Mouse (Mus musculus): ENCODE data around the gene Atp5g3. TPM values are rescaled to one million over a fixed set of nuclear protein-coding genes. Genes with fewer than 3 reads are reported as not detected.
A peak's percentile ranks its signal among the peaks of the same experiment; 100 is the strongest.

Atp5g3 gene
- polyA plus RNA-seq, 1 experiment from 2014 or later: 1,119 TPM

DNA sequence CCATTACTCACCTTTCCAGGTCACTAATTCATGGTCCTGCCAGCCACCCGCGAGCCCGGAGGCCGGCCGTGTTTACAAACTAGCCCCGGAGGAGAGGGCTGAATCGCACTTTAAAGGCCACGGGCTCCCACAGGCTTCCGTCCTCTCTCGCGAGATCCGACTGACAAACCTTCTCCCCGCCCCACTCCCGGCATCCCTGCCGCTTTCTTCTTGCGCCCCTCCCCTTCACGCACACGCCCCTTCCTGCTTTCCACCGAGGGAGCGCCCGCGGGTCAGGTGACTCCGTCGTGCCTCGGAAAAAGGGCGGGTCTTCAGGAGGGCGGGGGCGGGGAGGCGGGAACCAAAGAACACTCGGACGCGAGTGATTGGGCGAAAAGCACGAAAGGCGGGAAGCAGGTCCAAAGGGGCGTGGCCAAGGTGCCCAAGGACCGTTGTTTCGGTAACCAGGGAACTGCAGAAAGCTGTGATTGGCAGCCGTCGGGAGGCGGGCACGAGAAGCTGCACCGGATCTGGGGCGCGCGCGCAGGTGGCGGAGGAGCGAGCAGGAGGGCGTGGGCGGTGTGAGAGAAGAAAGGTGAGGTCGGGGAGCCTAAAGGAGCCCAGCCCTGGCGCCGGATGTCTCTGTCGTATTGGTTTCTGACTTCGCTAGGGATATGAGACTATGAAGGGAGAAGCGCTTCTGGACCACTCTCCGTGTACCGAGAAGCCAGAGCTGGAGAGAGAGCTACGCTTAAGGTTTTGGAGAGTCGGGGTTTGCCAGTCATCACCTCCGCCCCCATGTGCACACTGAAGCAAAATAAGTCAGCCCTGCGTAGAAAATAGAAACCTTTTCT is 18.4 kb downstream of the Atp5g3 start, which contains the start of gene Atf2:
Atf2 (minus strand) TSS at position 176 of the 833 bp plus-strand sequence.
- no peaks in the 10 kb centered on the region for H3K27me3 ChIP-seq

DNA sequence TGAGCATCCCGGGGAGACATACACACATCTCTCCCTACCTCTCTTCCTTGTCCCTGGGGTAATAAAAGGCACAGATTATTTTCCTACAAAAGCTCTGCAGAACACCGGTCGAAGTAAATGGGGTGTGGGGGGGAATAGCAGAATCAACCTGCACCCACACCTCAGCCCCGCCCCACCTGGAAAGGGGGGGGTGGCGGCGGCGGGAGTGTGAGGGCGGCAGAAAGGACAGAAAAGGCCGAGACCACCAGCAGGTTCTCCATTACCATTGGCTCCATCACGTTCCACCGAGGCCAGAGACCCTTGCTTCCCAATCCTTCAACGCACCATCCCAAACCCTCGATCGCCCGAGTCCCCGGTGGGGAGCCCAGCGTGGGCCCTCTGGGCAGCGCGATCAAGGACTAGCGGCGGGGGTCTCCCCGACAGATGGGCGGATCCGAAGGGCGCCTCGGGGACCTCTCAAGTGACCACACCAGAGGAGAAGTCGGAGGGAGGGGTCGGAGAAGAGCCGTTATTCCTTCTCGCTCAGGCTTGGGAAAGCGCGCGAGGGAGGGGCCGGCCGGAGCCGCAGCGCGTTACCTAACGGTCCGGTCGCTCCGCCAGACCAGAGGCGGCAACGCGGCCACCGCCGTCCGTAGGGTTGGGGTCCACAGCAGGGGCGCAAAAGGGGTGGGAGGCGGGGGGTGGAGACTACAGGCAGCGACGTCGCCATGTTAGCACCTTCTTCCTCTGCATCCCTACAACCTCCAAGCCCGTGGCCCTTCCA is 19.2 kb downstream of the Atp5g3 start:
- no peaks in the 10 kb centered on the region for H3K36me3 ChIP-seq
- under 1% methylated on average over 48 of the region's 54 CpGs for WGBS
- peak overlapping the region; percentile 96 for H3K27ac ChIP-seq
- H3K9ac ChIP-seq: peak overlapping the region; percentile 90
- H3K4me1 ChIP-seq (replicated peaks): peaks cover 18% of the 10 kb centered on the region
- H3K9me3 ChIP-seq: no peaks in the 10 kb centered on the region
- H3K4me3 ChIP-seq: peak overlapping the region; percentile 68
- ATAC-seq (ENCODE audit: low FRiP score): peak; percentile 79
- H3K27me3 ChIP-seq: no peaks in the 10 kb centered on the region
- peak overlapping the region; percentile 75 for H3K4me2 ChIP-seq

More for the DNA sequence above, 18.4 kb downstream of the Atp5g3 start, which contains the start of gene Atf2:
- peak within 1 kb of the TSS; percentile 96 for H3K27ac ChIP-seq
- ATAC-seq (ENCODE audit: low FRiP score): peak; percentile 97
- peak within 1 kb of the TSS; percentile 68 for H3K4me3 ChIP-seq
- peaks cover 15% of the 10 kb centered on the region for H3K4me1 ChIP-seq (replicated peaks)
- H3K4me2 ChIP-seq: peak within 1 kb of the TSS; percentile 75
- peak within 1 kb of the TSS; percentile 90 for H3K9ac ChIP-seq
- WGBS: under 1% methylated on average over 63 of the region's 63 CpGs
- H3K36me3 ChIP-seq: no peaks in the 10 kb centered on the region
- no peaks in the 10 kb centered on the region for H3K9me3 ChIP-seq

DNA sequence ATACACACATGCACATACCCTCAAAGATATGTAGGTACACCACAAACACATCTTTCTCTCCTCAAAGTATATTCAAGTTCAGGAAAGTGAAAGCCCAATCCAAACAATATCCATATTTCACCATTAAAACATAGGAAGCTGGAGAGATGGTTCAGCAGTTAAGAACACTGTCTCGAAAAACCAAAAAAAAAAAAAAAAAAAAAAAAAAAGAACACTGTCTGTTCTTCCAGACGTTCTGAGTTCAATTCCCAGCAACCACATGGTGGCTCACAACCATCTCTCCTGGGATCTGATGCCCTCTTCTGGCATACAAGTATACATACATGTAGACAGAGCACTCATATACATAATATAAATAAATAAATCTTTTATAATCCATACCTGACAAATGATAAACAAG is 25.1 kb downstream of the Atp5g3 start:
- no peak for ATAC-seq (ENCODE audit: low FRiP score)

DNA sequence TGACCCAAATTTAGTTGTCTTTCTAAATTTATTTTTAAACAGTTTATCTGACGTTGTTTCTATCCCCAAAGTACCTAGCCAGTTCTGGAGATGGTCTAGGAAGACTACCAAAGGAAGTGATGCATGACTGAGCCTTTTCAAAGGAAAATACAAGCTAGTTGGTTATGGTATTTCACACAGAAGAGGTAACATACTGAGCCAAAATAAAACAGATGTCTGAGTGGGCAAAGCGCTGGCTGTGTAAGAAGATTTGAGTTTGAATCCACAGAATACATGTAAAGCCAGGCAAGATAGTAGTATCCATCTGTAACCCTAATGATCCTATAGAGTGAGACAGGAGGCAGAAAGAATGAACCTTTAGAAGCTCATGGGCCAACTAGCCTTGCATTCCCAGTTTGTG is 33.2 kb downstream of the Atp5g3 start:
- Histone ChIP-seq H3K4me1 (replicated peaks) (0 out of 2 replicates have a peak, but pooled peaks cover 2% of the 10 kb centered on the region), H3K4me2 (no peak overlapping the region), H3K4me3 (no peak overlapping the region), H3K27me3 (no peaks in the 10 kb centered on the region), H3K9ac (no peak overlapping the region), H3K9me3 (no peaks in the 10 kb centered on the region), H3K27ac (no peak overlapping the region), H3K36me3 (peaks cover 10% of the 10 kb centered on the region; the same call in 1 of the 2 replicates)
- 92% methylated on average over 2 of the region's 2 CpGs for whole genome bisulfite sequencing
- ATAC-seq (ENCODE audit: low FRiP score): no peak

More for the DNA sequence above, 25.1 kb downstream of the Atp5g3 start:
- Histone ChIP-seq H3K9ac (no peak overlapping the region), H3K27me3 (no peaks in the 10 kb centered on the region), H3K9me3 (no peaks in the 10 kb centered on the region), H3K4me1 (replicated peaks) (peaks cover 13% of the 10 kb centered on the region), H3K4me3 (no peak overlapping the region), H3K4me2 (no peak overlapping the region), H3K36me3 (no peaks in the 10 kb centered on the region), H3K27ac (no peak overlapping the region)
- 85% methylated on average over 2 of the region's 2 CpGs for WGBS

DNA sequence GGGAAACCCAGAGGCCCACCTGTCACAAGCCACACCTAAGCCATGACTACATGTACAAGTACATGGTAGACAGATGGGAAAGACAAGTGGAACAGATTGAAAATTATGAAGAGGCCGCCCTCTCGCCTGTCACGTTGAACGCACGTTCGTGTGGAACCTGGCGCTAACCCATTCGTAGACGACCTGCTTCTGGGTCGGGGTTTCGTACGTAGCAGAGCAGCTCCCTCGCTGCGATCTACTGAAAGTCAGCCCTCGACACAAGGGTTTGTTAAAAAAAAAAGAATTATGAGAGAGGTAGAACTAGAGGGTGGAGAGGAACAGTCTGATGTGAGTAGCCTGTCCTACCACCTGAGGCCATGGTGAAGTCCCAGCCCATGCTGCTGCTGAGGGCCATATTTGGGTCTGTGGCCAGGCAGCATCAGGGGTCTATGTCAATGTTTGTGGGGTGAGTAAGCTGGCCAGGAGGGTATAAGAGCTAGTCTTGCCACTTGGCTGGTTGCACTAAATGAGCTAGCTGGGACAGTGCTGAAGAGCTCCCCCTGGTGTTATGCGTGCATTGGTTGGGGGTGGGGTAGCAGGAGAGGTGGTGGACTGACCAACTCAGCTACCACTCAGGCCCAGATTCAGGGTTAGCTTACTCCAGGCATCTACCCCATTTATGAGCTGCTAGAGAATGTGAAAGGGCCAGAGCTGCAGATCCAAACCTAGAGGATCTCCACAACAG is 43.2 kb downstream of the Atp5g3 start:
- Histone ChIP-seq H3K9ac (no peak overlapping the region), H3K4me3 (no peak overlapping the region), H3K27me3 (no peaks in the 10 kb centered on the region), H3K36me3 (peaks cover 18% of the 10 kb centered on the region), H3K9me3 (no peaks in the 10 kb centered on the region), H3K4me2 (no peak overlapping the region), H3K4me1 (replicated peaks) (no peaks in the 10 kb centered on the region), H3K27ac (no peak overlapping the region)
- WGBS: 79% methylated on average over 16 of the region's 16 CpGs
- no peak for ATAC-seq (ENCODE audit: low FRiP score)

DNA sequence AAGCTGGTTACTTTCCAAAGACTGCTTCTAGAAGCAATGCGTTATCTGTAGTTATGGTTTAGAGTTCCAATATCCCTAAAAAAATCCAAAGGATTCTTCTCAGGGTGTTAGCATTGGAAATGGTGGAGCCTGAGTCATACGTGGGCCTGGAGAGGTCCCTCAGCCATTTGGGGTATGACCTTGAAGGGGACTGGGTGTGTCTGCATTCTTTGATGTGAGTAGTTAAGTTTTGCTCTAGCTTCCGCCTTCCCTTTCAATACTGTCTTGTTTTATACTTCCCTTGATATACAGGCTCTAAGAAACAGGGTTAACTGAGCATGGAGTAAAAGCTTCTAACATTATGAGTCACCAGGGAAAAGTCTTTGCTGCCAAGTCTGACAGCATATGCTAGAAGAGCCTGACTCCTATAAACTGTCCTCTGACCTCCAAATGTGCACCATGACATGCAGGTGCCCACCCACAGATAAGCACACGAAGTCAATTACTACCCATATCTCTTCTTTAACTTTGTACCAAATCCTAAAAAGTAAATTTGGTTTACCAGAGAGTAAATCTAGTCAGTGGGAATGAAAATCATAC is 51.0 kb downstream of the Atp5g3 start:
- H3K36me3 ChIP-seq: no peaks in the 10 kb centered on the region
- H3K9me3 ChIP-seq: no peaks in the 10 kb centered on the region
- no peak overlapping the region for H3K27ac ChIP-seq
- WGBS: 96% methylated on average over 4 of the region's 4 CpGs
- H3K9ac ChIP-seq: no peak overlapping the region
- no peak for ATAC-seq (ENCODE audit: low FRiP score)
- no peak overlapping the region for H3K4me3 ChIP-seq
- no peak overlapping the region for H3K4me2 ChIP-seq
- H3K4me1 ChIP-seq (replicated peaks): no peaks in the 10 kb centered on the region
- no peaks in the 10 kb centered on the region for H3K27me3 ChIP-seq

Other genes starting within 250 kb of the Atp5g3 start
- gene Chn1, start 136.0 kb downstream of the Atp5g3 start, polyA plus RNA-seq (2015; fragmentation: Nextera tagmentation; extraction: Ambion mirVana): 110 and 117 TPM in 2 replicates
- gene Atf2, start 18.7 kb downstream of the Atp5g3 start, polyA plus RNA-seq (2015; fragmentation: Nextera tagmentation; extraction: Ambion mirVana): 114 and 115 TPM in 2 replicates